Mouse (Mus musculus): ENCODE measurements around the gene Gm49403.

- no peak for TF ChIP-seq CTCF (IDR thresholded peaks at IDR 0.05; ENCODE audit: insufficient read depth, low read depth, low read length)
- no peak for TF ChIP-seq POLR2A (IDR thresholded peaks at IDR 0.05; ENCODE audit: insufficient read depth, low read depth, low read length)
Measured at GRCm38 (mm10) chr19:8838041-8838730, 45.5 kb upstream of the Gm49403 start.
